Mouse (Mus musculus) CH12F3 (cell line): ENCODE results near the gene Mterf1a.
"Not testable (repeated sequence)": the region's sequence is repeated elsewhere in the genome, so short reads cannot be mapped to it uniquely, and the experiment has no call there.

Experiments
- in situ Hi-C: fragments of 300-500 bp; cut with MboI; formaldehyde crosslinking; loops from 2 replicates; pipeline ENCODE4 v1.14.3; 2020; ENCODE audit warnings: low sequenced_read_pairs

Gene Mterf1a

DNA sequence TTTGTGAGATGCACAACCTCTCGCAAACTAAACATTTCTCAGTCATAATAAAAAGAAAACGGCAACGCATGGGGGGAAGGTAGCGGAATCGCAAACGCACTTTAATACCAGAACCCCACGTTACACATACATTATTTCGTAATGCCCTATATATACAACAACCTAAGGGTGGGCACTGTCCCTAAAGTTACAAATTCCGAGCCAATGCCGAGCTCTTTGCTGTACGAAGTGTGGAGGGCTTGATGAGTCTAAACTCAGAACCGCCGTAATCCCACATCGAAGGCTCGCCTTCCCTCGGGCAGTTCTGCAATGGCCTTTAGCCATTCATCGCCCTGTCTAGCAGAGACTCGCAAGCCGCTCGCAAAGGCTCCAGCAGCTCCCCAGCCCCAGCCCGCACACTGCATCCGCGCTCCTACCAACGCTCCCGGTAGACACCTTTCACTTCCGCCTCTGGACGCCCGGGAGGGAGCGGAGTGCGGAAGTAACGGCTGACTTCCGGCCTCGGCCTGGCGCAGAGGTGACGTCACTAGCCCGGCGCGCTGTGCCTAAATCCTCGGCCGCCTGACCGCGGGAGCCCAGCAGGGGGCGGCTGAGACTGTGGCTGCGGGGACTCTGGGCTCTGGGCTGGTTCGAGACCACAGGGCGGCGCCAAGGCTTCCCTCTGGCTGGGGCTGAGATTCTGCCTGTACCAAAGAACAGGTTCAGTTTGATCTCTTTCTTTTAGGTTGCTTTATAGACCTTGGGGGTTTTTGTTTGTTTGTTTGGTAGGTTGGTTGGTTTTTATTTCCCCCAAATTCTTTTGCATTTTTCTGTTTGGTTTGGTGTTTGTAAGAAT is at the start of gene Mterf1a:
TSS of gene Mterf1a (minus strand) at position 475 of the 835 bp plus-strand sequence.
- in situ Hi-C loops = not testable (repeated sequence)

DNA sequence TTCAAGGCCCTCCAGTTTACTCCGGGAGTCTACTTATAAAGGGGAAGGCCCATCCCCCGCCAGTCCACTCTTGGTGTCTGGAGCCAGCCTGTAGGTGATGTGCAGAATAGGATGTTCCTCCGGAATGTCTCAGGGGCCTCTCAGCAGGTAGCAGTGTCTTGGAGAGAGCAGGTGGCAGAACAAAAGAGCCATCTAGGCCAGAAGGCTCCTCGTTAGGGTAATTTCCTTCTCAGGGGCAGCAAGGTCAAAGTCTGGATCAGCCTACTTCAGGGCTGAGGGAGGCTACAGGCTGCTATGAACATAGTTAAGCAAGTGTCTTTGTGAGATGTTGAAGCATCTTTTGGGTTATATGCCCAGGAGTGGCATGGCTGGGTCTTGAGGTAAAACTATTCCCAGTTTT is 49.4 kb upstream of the Mterf1a start:
- in situ Hi-C loops = not testable (repeated sequence)

DNA sequence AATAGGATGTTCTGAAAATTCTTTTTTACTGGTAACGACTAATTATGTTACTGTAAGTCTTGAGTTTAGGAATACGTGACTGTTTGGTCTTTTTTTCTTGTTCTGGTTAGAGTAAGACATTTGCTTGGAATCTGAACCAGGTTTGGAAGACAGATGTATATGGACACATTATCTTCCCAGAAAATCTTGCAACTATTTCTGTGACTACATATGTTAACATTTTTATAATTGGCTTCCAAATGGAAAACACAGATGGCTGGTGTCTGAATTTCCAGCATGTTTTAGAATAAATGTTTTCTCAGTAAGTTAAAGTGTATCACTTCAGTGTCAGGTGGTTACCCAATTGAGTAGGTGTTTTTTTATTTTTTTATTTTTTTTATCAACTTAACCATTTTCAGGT is 47.5 kb upstream of the Mterf1a start:
- in situ Hi-C loops = no loop called here

DNA sequence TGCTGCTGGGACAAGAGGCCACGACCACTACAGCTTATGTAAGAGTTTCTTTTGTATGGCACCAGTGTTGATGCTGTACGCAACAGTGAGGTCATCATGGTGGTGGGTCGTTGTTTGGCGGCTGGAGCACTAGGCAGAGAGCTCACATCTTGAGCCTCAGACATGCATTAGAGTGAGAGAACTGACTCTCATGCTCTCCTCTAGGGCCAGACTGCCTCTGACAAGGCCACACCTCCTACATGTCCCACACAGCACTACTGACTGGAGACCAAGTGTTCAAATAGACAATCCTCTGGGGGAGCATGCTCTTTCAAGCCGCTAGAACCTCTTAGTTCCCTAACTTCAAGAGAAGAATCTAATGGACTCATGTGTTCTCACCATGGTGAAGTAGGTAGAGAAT is 45.6 kb upstream of the Mterf1a start:
- in situ Hi-C loops = no loop called here

DNA sequence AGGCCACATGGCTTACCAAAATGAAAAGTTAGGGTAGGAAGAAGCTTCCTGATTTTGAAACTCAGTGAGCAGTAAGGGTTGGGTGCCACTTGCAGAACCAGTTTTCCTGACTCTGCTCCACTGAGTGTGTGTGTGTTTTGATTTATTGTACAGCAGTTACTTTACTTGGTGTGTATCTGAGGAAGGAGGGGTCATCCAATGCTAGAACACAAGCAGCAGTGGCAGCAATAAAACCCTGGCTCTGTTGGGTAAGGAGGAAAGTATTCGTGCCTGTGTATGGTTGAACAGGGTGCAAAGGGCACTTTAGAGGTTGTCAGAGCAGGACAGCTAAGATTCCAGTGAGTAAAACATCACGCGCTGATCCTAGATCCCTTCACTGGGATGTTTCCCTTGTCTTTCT is 45.2 kb upstream of the Mterf1a start:
- in situ Hi-C loops = no loop called here

DNA sequence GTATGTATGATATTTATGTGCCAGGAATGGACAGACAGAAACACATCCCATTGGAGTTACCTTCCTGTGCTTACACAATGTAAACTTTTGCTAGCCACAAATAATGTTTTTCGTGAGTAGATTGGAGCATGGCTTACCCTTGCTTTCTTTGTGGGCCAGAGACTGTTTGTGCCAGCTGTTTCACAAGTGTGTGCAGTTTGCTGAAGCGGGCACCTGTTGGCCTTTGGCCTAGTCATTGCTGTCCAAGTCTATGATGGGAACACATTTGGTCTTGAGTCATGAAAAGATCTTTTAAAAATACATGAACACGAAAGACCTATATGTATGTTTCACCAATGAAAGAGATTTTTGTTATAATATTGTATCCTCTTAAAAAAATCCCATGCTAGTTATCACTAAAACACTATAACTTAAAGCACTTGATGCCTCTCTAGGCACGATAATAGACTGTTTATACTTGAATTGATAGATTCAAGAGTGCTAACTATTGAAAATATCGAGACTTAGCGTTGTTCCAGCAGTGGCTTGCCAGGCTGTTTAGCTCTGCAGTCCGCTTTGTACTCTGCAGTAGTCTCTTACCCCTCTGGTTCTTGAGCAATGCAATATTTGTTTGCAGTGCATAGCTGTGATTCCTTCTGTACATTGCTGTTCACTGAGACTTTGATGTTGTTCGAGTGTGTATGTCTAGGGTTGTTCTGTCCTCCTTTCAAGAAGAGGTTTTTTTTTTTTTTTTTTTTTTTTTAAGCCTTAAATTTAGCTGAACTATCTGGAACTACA is 42.2 kb upstream of the Mterf1a start:
- in situ Hi-C loops = no loop called here

DNA sequence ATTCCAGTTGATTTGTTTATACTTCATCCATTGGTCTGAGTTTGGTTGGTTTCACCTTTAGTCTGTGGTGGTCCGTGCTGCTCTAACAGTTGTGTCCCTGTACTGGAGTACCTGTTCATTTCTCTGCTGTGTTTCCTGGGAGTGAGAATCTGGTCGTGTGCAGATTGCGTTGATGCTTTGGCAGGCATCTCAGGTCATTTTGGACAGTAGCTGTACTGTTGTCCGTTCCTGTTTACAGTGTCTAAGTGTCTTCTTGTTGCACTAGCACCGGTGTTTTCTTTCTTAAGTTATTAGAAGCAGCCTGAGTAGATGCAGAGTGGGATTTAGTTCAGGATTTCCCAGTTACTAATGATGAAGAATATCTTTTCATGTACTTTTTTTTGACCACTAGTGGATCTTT is 41.5 kb upstream of the Mterf1a start:
- in situ Hi-C loops = no loop called here

DNA sequence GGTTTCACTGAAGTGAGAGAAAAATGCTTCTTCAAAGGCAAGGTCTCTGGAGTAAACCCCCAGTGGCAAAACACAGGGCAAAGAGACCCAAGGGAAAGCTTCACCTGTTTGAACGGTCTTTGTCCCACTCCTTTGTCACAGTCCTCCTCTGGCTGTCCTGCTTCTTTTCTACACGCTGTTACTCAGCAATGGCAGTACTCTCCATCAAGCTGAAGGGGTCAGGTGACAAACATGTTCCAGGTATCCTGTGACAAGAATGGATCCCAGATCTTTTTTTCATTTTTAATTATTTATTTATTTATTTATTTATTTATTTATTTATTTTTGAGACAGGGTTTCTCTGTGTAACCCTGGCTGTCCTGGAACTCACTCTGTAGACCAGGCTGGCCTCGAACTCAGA is 39.8 kb upstream of the Mterf1a start:
- in situ Hi-C loops = no loop called here

DNA sequence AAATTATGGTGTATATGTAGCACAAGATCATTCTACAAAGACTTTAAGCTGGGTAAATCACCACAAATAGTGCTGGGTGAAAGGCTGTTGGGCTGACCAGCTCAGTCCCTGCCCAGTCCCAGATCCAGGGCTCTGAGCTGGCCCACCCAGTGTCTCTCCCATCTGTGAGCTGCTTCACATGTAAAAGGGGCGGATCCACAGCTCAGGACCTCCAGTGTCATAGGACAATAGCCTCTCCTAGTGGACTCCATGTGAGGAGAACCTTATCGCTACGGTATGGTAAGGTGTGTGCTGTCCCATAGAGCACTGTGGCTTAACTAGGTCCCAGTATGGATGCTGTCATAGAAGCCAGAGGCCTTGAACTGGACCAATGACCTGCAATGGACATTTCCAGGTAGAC is 37.9 kb upstream of the Mterf1a start:
- in situ Hi-C loops = no loop called here

DNA sequence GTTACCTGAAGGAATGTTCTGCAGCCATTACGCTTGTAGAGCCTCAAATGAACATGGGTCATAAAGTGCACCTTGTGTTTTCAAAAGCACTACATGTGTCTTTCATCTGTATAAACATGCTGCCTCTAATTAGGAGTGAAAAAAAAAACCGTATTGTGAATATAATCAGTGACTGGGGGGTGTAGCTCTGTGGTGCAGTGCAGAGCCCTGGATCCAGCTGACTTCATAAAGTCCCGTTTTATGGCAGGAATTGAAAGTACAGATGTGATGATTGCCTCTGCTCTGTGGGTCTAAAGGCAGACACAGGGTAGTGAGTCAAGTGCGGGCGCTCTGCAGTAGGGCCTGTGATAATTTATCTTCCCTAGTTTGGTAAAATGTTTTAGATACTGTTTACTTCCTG is 37.0 kb upstream of the Mterf1a start:
- in situ Hi-C loops = no loop called here

DNA sequence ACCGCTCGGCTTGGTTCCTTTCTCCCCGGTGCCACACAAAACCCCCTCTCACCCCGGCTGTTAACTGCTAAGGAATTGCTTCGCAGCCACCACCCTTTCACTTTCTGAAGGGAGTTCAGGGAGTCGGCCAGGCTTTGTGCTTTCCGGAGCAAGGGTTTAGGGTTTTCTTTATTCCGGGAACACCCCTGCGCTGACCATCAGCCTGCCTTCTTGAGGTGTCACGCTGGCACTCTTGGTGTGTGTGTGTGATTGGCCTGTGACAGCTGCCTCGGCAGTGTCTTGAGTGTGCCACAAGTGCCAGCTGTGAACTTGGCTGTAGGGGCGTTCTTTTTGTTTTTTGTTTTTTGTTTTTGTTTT is 34.9 kb upstream of the Mterf1a start:
- in situ Hi-C loops = no loop called here

DNA sequence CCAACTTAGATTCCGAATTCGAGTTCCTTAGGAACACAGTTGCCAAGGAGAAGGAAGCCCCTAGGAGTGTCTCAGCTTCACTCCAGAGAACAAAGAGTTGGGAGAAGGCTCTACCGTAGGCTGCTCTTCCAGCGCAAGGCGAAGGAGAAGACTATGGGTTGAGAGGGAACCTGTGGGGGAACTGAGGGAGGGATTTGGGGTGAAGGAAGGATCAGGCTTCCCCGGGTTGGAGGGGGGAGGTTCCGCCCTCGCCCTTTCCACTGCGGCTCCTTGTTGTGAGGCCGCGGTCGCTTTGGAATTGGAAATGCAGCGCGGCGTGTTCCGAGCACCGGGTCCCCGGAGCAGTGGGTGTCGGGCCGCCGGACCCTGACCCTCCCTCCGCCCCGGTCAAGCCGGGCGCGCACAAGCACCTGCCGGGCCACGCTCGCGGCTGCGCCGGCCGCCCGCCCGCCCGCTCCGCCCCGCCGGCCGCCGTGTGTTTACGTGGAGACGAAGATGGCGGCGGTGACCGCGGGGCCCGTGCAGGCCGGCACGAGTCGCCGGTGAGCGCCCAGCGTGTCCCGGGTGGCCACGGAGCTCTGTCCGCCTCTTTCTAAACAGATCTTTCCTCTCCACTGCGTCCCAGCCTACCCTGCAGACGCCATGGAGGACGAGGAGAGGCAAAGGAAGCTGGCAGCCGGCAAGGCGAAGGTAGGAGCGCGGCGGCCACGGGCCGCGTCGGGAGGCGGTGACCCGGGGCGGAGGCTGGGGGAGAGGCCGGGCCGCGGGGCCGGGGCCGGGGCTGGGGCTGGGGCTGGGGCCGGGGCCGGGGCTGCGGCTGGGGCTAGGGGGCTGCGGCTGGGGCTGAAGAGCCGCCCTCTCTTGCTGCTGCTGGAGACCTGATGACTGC is 34.3 kb upstream of the Mterf1a start, which contains the start of gene Akap9:
TSS of gene Akap9 (plus strand) at position 254 of the 889 bp plus-strand sequence.
- in situ Hi-C loops = no loop called here

DNA sequence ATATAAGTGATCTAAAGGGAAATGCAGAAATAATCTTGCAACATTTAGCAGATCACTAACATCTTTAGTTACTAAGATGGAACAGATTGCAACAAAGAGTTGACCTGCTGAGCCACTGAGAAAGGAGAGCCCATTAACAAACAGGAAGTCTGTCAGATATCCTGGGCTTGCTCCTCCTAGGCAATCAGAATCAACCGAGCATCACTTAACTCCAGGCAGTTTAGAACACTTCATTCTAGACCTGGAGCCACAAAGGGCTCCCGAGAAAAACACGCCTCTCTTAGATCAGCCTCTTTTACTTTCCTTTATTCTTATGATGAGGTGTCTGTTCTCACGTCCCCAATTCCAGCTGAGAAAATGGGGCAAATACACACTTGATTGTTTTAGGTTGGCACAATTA is 32.9 kb upstream of the Mterf1a start:
- in situ Hi-C loops = no loop called here

DNA sequence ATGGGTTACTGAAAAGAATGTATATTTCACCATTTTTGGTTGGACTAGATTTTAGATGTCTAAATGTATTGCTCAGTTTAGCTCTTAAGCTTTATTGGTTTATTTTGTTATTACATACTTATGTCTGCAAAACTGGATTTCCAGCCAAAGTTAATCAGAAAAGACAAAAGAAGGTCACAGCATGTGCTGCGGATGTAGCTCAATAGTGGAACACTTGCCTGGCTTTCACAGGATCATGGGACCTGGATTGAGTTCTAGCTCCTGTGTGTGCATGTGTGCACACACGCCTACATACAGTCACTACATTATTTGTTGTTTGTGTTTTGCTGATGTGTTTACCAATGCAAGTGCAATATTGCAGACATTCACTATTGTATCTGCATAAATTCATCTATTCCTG is 28.6 kb upstream of the Mterf1a start:
- in situ Hi-C loops = no loop called here

DNA sequence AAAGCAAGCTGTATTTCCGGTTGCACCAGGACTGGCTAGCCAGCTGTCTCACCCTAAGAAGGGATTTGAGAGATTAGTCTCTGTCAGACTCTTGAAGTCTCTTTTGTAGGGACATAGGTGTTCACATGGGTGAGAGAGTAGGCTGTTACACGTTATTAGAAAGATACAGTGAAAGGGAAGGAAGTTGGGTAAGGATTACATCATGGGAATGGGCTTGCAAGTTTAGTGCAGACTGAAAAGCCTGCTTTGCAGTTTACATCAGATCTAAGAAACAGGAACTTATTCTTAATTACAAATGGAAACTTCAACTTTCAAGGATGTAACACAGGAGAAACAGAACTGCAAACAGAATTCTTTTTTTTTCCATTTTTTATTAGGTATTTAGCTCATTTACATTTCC is 11.7 kb upstream of the Mterf1a start:
- in situ Hi-C loops = no loop called here

DNA sequence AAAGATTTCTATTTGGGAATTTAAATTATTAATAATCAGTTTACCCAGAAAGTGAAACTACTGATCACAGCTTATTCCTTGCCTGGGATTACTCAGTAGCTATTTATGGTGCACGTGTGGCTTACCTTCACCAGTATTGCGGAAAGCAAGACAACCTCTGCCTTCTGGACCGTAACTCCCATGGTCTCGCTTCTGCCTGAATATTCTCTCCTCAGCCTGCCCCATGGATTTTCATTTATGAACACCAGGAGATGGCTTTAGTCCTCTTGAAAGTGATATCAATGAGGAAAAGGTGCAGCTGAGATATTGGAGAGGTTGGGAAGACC is 524 bp upstream of the Mterf1a start:
- in situ Hi-C loops = not testable (repeated sequence)

DNA sequence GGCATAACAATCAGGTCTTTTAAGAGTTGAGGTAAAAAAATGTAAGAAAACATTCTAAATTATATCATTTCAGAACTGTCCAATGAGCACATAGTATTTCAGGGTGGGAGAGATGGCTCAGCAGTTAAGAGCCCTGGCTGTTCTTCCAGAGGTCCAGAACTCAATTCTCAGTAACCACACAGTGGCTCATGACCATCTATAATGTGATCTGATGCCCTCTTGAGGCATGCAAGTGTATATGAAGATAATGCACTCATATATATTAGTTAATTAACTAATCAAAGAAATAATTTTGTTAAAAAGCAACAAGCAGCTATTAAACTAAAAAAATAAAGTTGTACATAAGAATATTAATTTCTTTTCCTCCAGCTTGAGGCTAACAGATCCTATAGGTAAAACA is 4.5 kb downstream of the Mterf1a start:
- in situ Hi-C loops = no loop called here

DNA sequence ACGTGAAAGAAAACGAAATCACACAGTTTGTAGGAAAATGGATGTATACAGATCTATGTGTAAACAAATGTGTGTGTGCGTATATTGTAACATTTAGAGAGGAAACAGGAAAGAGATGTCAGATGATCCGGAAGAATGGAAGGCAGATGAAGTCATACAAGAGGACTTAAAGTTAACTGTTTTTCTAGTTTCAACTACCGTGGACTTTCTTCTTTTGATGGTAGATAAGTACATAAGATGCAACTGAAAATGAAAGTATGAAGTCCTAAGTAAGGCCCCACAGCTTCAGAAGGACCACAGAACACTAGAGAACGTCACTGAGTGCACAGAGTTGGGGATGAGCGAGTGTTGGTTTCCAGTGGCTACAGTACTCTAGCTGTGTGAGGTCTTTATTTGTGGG is 6.9 kb downstream of the Mterf1a start:
- in situ Hi-C loops = not testable (repeated sequence)

DNA sequence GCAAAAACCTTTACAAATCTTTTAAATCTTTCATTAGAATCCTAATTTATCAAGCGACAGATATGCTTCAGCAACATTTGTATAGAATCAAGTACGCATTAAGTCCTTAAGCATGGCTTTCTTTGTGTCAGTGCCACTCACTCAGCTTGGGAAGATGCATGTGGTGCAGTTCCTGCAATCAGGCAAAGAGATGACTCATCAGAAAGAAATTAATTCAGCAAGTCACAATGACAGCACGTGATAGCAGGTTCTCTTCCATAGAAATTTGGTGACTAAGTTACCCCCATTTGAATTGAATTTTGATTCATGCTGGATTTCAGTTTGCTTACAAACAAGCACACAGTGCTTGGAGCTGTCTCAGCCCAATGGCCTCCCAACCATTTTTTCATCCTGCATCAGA is 20.2 kb downstream of the Mterf1a start:
- in situ Hi-C loops = no loop called here

DNA sequence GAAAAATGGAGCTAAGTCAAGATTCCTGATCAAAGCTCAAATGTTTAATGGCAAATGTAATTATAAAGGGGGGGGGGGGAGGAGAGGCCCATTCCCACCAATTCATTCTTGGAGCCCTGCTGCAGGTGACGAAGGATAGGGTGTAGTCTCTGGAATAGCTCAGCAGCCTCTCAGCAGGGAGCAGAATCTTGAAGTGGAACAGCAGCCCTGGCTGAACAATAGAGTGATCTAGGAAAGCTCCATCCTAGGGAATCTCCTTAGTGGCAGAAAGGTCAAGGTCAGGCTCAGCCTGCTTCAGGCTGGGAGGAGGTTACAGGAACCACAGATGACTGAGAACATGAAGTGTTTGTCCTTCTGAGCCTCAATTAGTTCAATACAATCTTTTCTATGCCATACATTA is 21.4 kb downstream of the Mterf1a start:
- in situ Hi-C loops = no loop called here

DNA sequence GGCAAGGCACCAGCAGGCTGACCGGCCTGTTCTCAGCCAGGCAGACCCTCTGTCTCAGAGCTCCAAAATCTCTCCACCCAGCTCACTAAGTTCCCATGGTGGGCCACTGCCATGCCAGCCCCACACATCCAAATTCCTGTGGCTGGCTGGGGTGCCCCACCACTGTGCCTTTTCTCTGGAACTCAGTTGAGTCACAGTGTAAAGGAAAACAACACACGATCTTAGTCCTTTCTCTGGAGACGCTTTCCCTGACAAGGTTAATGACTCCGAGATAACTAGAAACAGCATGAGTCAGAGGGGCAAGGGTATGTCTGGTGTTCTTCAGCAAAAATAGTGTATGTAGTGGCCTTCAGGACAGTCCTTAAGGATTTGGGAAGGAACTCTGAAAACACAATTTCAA is 23.6 kb downstream of the Mterf1a start:
- in situ Hi-C loops = no loop called here
